Mouse (Mus musculus) midbrain, embryonic 15.5 days (tissue): ENCODE data around the gene Ulk3. TPM values are rescaled to one million over a fixed set of nuclear protein-coding genes. Genes with fewer than 3 reads are reported as not detected.

Source experiments
- ATAC-seq: fragments of 200-750 bp; cut with Nextera tagmentation; replicated peaks from 2 replicates; pipeline ENCODE4 v1.8.0; 2017; ENCODE audit warnings: moderate TSS enrichment
- H3K27ac ChIP-seq: fragments of 300-500 bp; sonication (generic); 2 replicates; pipeline ENCODE4 v1.5.1; 2015; ENCODE audit warnings: mild to moderate bottlenecking, inconsistent platforms
- H3K27me3 ChIP-seq: fragments of 300-500 bp; sonication (generic); replicated peaks from 2 replicates; pipeline ENCODE4 v1.6.1; 2015; ENCODE audit warnings: inconsistent platforms
- H3K36me3 ChIP-seq: fragments of 300-500 bp; sonication (generic); replicated peaks from 2 replicates; pipeline ENCODE4 v1.6.1; 2015; ENCODE audit warnings: inconsistent platforms
- H3K4me1 ChIP-seq: fragments of 300-500 bp; sonication (generic); 2 replicates; pipeline ENCODE4 v1.6.1; 2015; ENCODE audit warnings: inconsistent platforms
- H3K4me2 ChIP-seq: fragments of 300-500 bp; sonication (generic); 2 replicates; pipeline ENCODE4 v1.6.1; 2015; ENCODE audit warnings: inconsistent platforms, mild to moderate bottlenecking, moderate library complexity
- H3K4me3 ChIP-seq: fragments of 300-500 bp; sonication (generic); 2 replicates; pipeline ENCODE4 v1.5.1; 2015; ENCODE audit warnings: mild to moderate bottlenecking, inconsistent platforms
- H3K9ac ChIP-seq: fragments of 300-500 bp; sonication (generic); 2 replicates; pipeline ENCODE4 v1.6.1; 2015; ENCODE audit warnings: mild to moderate bottlenecking, inconsistent platforms
- H3K9me3 ChIP-seq: fragments of 300-500 bp; sonication (generic); 2 replicates; pipeline ENCODE4 v1.6.1; 2016; ENCODE audit warnings: inconsistent platforms
- WGBS: fragments of 180-500 bp; shearing (Covaris S2); methylation state at CpG from one replicate; pipeline ENCODE4 v1.1.7; 2015; ENCODE audit warnings: mixed read lengths; 5-methylcytosine and 5-hydroxymethylcytosine counted together
- polyA plus RNA-seq: library from polyadenylated mRNA; unstranded; fragments of >200 nt; fragmentation: Nextera tagmentation; extraction: Ambion mirVana; gene quantifications from 2 replicates; pipeline ENCODE4 v1.2.1, GENCODE M21; 2015

Gene Ulk3
- polyA plus RNA-seq, 1 experiment from 2014 or later: 39.0 TPM

GRCm38 (mm10) chr9:57641022-57641421, 51.8 kb downstream of the Ulk3 start:
- no peak for ATAC-seq
- H3K27ac ChIP-seq: no peak overlapping the region
- peaks cover 73% of the 10 kb centered on the region for H3K4me1 ChIP-seq
- no peaks in the 10 kb centered on the region for H3K27me3 ChIP-seq
- no peaks in the 10 kb centered on the region for H3K9me3 ChIP-seq
- no peak overlapping the region for H3K4me3 ChIP-seq
- 78% methylated on average over 1 of the region's 1 CpGs for WGBS
- no peak overlapping the region for H3K9ac ChIP-seq
- no peak overlapping the region for H3K4me2 ChIP-seq
- no peaks in the 10 kb centered on the region for H3K36me3 ChIP-seq

- H3K4me3 ChIP-seq: no peak overlapping the region
- no peaks in the 10 kb centered on the region for H3K36me3 ChIP-seq
- 87% methylated on average over 13 of the region's 13 CpGs for WGBS
- H3K27me3 ChIP-seq: no peaks in the 10 kb centered on the region
- no peak overlapping the region for H3K27ac ChIP-seq
- no peak overlapping the region for H3K9ac ChIP-seq
- H3K4me1 ChIP-seq: peaks cover 73% of the 10 kb centered on the region
- H3K4me2 ChIP-seq: peak overlapping the region; percentile 94; the same call in 1 of the 2 replicates
- H3K9me3 ChIP-seq: no peaks in the 10 kb centered on the region
- ATAC-seq: no peak
Observed at GRCm38 (mm10) chr9:57641775-57642550, 52.7 kb downstream of the Ulk3 start.

DNA sequence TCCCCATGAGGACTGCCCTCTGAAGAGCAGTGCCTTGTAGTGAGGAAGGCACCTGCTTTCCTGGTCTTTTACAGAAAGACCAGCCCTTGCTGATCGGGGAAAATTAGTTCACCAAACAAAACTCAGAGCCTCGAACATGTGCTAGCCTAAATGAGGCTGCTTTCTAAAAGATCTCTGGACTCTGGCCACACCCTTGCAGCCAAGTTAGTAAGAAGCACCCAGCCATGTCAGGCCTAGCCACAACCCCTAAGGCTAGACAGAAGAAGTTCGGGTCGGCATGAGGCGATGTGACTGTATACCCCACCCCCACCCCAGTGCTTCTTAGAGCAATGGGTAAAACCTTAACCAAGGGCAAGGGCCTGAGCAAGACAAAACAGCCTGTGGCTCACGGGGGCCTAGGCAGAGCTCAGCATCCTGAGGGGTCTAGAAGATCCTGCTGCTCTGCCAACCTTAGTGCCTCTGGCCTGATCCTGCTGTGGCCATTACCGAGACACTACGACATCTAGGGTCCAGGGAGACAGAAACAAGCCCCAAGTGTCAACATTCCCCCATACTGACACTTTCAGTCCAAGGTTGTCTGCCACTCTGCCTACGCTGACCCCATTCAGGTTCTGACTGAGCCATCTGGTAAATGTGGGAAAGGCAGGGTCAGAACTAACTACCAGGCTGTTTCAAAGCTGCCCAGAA, 54.1 kb downstream of the Ulk3 start:
- no peak for ATAC-seq
- no peak overlapping the region for H3K27ac ChIP-seq

DNA sequence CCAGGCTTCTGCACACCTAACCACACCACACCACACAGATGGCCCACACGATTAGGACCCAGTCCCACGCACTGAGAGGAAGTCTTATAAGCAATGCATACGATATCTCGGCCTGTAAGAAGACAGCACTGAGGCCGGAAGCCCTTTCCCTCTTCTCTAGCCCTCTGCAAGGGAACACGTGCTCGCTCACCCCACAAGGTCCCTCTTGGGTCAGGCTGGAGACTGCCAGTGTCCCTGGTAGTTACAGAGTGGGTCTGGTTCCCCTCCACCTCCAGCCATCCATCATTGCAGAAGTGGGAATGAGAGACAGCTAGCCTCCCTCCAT, 54.6 kb downstream of the Ulk3 start:
- Histone ChIP-seq H3K27ac (no peak overlapping the region), H3K9me3 (no peaks in the 10 kb centered on the region)
- no peak for ATAC-seq

More for the DNA sequence above, 54.1 kb downstream of the Ulk3 start:
- Histone ChIP-seq H3K27me3 (no peaks in the 10 kb centered on the region), H3K4me1 (peaks cover 61% of the 10 kb centered on the region), H3K4me3 (peak overlapping the region; percentile 64), H3K36me3 (no peaks in the 10 kb centered on the region), H3K9me3 (no peaks in the 10 kb centered on the region), H3K9ac (peak overlapping the region; percentile 99), H3K4me2 (peak overlapping the region; percentile 94)
- WGBS: 74% methylated on average over 9 of the region's 9 CpGs

DNA sequence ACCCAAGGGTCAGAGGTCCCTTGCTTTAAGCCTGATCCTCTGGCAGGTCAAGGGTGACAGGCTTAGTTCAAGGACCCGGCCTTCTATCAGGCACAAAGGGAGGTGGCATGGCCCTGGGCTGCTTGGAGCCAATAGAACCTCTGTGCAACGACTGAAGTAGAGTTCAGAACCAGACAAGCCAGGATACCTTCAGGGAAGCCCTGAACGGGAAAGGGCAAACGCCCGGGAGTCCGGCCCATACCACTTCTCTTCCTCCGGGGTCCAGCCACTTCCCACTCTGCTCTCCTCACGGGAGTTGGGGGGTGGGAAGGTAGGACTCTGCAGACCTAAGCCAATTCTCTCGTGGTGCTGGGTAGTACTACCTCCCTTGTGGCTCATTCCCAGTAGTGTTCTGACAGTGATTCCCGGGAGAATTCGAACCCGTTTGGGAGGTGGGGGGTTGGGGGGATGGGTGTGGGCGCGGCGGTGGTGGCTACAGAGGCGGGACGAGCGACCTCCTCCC, 55.2 kb downstream of the Ulk3 start:
- ATAC-seq: peak; percentile 31
- WGBS: under 1% methylated on average over 15 of the region's 18 CpGs
- peaks cover 49% of the 10 kb centered on the region for H3K4me1 ChIP-seq

More for the DNA sequence above, 54.6 kb downstream of the Ulk3 start:
- peak overlapping the region; percentile 94 for H3K4me2 ChIP-seq
- peak overlapping the region; percentile 64 for H3K4me3 ChIP-seq
- 65% methylated on average over 7 of the region's 7 CpGs for WGBS
- H3K4me1 ChIP-seq: peaks cover 56% of the 10 kb centered on the region
- peak overlapping the region; percentile 99 for H3K9ac ChIP-seq
- no peaks in the 10 kb centered on the region for H3K27me3 ChIP-seq
- no peaks in the 10 kb centered on the region for H3K36me3 ChIP-seq

DNA sequence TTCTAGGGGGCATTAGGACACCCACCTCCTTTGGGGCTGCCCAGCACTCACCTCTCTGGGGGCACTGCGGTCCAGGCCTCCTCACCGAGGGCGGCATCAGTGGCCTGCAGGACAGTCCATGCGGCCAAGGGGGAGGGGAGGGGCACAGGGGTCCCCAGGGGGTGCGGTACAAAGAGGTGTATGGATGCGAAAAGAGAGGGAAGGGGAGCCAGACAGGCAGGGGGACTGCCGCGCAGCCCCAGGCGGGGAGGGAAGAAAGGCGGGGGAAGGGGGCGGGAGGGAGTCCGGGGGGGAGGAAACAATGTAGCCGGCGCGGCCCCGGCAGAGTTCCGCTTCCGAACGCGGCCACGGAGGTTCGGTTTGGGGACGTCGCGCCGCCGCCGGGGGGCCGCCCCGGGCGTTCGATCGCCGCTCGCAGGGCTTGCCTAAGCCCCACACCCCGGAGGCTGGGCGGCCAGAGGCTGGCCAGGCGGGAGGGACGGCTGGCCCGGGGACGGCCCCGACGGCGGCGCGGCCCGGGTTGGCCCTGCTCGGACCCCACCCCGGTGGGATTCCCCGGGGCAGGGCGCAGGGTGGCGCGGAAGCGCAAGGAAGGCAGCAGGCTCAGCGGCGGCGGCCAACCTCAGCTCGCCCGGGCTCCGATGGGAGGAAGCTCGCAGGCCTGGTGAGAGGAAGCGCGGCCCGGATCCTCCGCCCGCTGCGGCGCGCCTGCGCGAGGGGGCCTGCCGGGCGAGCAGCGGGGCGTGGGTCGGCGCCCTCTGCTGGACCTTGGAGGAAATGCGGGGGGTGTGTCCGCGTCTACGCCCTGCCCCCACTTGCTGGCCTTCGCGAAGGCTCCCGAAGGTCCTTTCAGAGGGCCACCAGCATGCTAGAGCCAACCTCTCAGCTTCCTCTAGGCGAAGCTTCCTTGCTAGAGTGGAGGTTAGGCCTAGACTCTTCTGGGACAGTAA, 56.0 kb downstream of the Ulk3 start:
- H3K27ac ChIP-seq: peak overlapping the region; percentile 96
- H3K4me2 ChIP-seq: peak overlapping the region; percentile 94
- peak; percentile 85 for ATAC-seq
- no peaks in the 10 kb centered on the region for H3K9me3 ChIP-seq
- no peaks in the 10 kb centered on the region for H3K36me3 ChIP-seq
- WGBS: under 1% methylated on average over 83 of the region's 85 CpGs
- peak overlapping the region; percentile 64 for H3K4me3 ChIP-seq
- peak overlapping the region; percentile 99 for H3K9ac ChIP-seq
- H3K4me1 ChIP-seq: peaks cover 42% of the 10 kb centered on the region
- no peaks in the 10 kb centered on the region for H3K27me3 ChIP-seq

More for the DNA sequence above, 55.2 kb downstream of the Ulk3 start:
- H3K36me3 ChIP-seq: no peaks in the 10 kb centered on the region
- peak overlapping the region; percentile 96 for H3K27ac ChIP-seq
- H3K27me3 ChIP-seq: no peaks in the 10 kb centered on the region
- H3K9me3 ChIP-seq: no peaks in the 10 kb centered on the region
- peak overlapping the region; percentile 99 for H3K9ac ChIP-seq
- peak overlapping the region; percentile 64 for H3K4me3 ChIP-seq
- H3K4me2 ChIP-seq: peak overlapping the region; percentile 94

Other genes with a start within 250 kb of the Ulk3 start
- gene Ppcdc, start 149.3 kb upstream of the Ulk3 start, polyA plus RNA-seq: 24.7 and 28.0 TPM in 2 replicates
- gene Scamp5, start 121.4 kb upstream of the Ulk3 start, polyA plus RNA-seq: 153 and 155 TPM in 2 replicates
- 29.4 TPM in 2 replicates for gene Rpp25, start 85.4 kb upstream of the Ulk3 start, polyA plus RNA-seq
- gene Cox5a, start 68.2 kb upstream of the Ulk3 start, polyA plus RNA-seq: 715 and 767 TPM in 2 replicates
- 27.7 and 28.2 TPM in 2 replicates for gene Fam219b, start 51.9 kb upstream of the Ulk3 start, polyA plus RNA-seq
- 81.2 and 82.9 TPM in 2 replicates for gene Mpi, start 36.7 kb upstream of the Ulk3 start, polyA plus RNA-seq
- gene Scamp2, start 28.5 kb upstream of the Ulk3 start, polyA plus RNA-seq: 49.6 and 50.6 TPM in 2 replicates
- gene Cplx3, start 16.8 kb downstream of the Ulk3 start, polyA plus RNA-seq: 0.63 and 1.5 TPM in 2 replicates
- gene Lman1l, start 31.3 kb downstream of the Ulk3 start, polyA plus RNA-seq: not detected in 2 replicates
- gene Csk, start 64.2 kb downstream of the Ulk3 start, polyA plus RNA-seq: 36.8 and 39.9 TPM in 2 replicates
- not detected in 2 replicates for gene Cyp1a2, start 94.3 kb downstream of the Ulk3 start, polyA plus RNA-seq
- 0.17 TPM in 1 of 2 replicates, not detected in the other for gene Cyp1a1, start 98.5 kb downstream of the Ulk3 start, polyA plus RNA-seq
- gene Edc3, start 119.1 kb downstream of the Ulk3 start, polyA plus RNA-seq: 35.7 and 36.8 TPM in 2 replicates
- gene Clk3, start 176.4 kb downstream of the Ulk3 start, polyA plus RNA-seq: 75.4 and 86.2 TPM in 2 replicates
- 9.2 and 10.5 TPM in 2 replicates for gene Arid3b, start 247.3 kb downstream of the Ulk3 start, polyA plus RNA-seq